Mouse (Mus musculus): Measurements from ENCODE around the gene Zfand3.

- TF ChIP-seq KAT2A (IDR thresholded peaks at IDR 0.05; ENCODE audit: insufficient replicate concordance, low read length) (no peak), CTCF (conservative IDR thresholded peaks at IDR 0.05 in 1 of 2, IDR thresholded peaks at IDR 0.05 in 1 of 2; ENCODE audit: low read depth in 2 of 2, low read length in 2 of 2) (no peak), EP300 (IDR thresholded peaks at IDR 0.05; ENCODE audit: low read length) (no peak), POLR2A (IDR thresholded peaks at IDR 0.05; ENCODE audit: low read depth, low read length) (no peak), MAX (IDR thresholded peaks at IDR 0.05; ENCODE audit: low read length) (no peak), TCF12 (IDR thresholded peaks at IDR 0.05; ENCODE audit: low read depth, low read length) (no peak), CHD1 (IDR thresholded peaks at IDR 0.05; ENCODE audit: low read depth, low read length) (no peak)
Measured at GRCm38 (mm10) chr17:30130326-30130725, 125.8 kb downstream of the Zfand3 start.
